Mouse (Mus musculus): Measurements from ENCODE around the gene Wdr54. TPM values are rescaled to one million over a fixed set of nuclear protein-coding genes. Genes with fewer than 3 reads are reported as not detected.

The Wdr54 gene
- total RNA-seq, 2 experiments from 2014 or later, result 0.88 TPM; not detected in 1

DNA sequence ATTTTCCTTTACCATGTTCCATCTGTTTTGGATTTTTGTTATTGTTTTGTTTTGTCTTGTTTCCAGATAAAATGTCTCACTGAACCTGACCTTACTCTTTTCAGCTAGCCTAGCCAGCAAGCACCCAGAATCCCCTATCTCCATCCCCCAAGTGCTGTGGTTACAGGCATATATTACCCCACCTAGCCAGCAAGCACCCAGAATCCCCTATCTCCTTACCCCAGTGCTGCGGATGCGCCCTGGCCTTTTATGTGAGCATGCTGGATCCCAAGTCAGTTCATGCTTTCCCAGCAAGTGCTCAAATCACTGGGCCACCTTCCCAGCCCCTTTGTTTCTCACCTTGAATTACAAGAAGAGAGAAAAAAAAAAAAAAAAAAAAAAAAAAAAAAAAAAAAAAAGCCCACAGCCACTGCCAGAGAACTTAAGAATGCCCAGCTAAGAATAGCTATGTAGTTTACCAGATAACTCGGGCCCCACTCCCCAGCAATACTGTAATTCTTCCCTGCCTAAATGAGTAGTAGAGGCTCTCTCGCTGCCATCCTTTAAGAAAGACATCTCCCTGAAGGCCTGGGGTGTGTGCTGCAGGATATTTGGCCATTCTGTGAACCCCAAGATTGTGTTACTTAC is 44.6 kb downstream of the Wdr54 start:
- no peak for ATAC-seq (ENCODE audit: poor library complexity, severe bottlenecking)

DNA sequence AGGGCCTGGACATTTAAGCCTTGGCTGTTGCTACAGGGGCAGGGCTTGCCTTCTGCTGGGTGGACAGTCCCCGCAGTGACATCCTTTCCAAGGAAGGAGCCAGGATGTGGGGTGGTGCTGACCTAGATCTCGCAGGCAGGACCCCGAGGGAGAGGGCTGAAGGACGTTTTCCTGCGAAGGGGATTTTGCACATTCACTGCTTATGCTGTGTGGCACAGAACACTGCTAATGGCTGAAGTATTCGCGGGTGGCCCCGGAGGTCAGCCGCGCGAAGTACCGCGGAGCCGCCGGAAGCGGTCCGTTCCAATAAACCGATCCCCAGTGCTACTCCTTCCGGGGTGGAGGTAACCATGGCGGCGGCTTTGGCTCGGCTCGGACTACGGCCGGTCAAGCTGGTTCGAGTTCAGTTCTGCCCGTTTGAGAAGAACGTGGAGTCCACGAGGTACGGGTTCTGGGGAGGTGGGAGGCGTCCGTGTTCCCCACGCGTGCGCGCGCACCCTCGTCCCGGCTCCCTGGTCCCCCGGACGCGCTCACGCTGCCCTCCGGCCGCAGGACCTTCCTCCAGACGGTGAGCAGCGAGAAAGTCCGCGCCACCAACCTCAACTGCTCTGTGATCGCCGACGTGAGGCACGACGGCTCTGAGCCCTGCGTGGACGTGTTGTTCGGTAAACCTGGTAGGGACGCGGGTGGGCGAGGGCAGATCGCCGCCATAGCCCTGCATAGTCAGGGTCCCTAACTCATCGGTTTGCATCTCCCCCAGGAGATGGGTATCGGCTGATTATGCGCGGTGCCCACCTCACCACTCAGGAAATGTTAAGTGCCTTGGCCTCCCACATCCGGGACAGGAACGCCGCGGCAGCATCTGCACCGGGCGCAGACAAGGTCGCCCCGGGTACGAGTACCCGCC is 47.2 kb downstream of the Wdr54 start, which contains the start of gene Mrpl53:
Gene Mrpl53, plus strand, starts transcription at position 279 of the 907 bp plus-strand sequence.
- peak; percentile 91 for ATAC-seq (ENCODE audit: poor library complexity, severe bottlenecking)

DNA sequence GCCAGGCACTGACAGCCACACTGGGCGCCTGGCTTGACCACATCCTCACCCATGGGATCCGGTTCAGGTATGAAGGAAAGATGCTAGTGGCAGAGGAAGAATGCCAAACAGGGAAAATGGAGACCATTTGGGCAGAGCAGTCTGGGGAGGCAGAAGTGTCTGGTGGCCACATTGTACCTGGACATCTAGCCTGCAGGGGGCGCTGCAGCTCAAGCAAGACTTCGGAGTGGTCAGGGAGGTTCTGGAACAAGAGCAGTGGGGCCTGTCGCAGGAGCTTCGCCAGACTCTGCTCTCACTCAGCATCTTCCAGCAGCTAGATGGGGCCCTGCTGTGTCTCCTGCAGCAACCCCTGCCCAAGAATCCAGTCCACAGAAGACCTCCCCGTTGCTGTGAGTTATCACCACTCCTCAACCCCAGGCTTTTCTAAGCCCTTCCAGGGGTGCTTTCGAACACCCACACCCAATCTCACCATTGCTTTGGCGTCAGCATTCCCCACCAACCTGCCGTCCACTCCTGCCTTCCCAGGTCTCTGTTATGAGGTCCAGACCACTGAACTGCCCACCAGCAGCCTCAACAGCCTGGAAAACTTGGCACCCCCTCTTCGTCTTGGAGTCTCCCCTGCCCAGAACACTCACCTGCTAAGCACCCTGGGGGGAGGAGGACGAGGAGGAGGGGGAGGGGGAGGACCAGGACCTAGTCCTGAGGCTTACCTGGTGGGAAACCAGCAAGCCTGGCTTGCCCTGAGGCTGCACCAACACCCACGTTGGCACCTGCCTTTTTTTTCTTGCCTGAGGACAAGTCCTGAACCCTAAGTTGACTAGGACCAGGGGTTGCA is 48.4 kb downstream of the Wdr54 start:
- peak; percentile 75 for ATAC-seq (ENCODE audit: poor library complexity, severe bottlenecking)

DNA sequence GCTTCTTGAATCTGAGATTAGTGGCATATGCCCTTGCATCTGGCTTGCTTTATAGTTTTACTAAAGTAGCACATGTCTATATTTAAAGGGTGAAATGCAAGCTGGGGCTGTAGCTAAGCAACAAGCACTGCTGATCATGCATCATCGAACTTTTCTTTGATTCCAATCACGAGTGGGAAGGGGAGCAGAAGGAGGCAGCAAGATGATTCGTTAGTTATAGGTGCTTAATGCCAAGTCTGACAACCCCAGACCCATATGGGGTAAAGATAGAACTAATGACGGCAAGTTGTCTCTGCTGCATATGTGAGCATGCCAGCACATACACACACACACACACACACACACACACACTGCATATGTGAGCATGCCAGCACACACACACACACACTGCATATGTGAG is 52.0 kb downstream of the Wdr54 start:
- no peak for ATAC-seq (ENCODE audit: poor library complexity, severe bottlenecking)

DNA sequence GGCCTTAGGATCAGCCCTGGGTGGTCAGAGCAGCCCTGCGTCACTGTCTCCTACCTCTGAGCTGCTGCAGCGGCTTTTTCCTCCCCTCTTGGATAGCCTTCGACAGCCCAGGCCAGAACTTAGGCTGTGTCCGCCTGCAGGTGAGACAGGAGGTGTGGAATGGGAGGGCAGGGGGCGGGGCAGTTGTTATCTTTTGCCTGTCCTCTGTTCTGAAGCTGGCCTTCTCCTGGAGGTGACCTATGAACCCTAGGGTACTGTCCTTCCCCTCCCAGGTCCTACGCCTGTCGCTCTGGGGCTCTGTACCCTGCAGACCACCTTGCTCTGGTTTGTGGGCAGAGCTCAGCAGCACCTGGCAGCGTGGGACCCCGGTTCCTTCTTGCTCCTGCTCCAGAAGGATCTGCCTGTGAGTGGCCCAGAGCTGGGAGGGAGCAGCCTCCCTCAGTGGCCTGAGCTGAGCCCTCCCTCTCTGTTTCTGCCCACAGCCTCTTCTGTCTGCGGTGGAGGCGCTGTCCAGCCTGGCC is 53.0 kb downstream of the Wdr54 start:
- no peak for ATAC-seq (ENCODE audit: poor library complexity, severe bottlenecking)

DNA sequence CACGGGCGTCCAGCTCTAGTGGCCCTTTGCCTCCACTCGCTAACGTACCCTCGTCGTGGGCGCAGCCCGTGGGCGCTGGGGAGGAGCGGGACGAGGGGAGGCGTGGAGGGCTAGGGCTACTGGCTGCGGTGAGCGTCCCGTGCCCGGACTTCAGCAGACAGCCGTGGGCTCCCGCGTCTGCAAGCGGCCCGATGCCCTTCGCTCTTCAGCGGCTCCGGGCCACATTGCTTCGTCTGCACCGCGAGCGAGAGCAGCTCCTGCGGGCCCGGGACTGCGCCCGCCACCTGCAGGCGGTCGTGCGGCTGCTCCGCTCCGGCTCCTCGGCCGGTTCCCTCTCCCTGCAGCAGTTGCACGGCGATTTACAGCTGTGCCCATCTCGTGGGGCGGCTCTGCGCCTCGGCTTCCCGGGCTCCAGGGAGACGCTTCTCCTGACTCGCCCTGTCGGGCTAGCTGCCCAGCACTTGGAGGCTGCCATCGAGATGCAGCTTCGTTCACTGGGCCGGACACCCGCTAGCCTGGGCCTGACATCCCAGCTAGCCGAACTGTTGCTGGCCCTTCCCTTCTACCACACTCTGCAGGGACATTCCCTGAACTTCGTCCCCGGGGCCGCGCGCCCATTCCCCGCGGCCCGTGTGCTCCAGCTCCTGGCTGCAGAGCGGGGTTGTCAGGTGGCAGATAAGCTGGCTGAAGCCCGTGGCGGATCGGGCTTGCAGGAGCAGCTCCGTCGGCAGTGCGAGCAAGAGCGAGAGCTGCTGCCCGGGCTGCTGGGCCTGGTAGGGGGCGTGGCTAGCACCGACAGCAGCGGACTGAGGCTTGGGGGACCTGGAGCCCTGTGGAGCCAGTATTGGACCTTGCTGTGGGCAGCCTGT is 54.3 kb downstream of the Wdr54 start:
- ATAC-seq (ENCODE audit: poor library complexity, severe bottlenecking), result peak; percentile 77

DNA sequence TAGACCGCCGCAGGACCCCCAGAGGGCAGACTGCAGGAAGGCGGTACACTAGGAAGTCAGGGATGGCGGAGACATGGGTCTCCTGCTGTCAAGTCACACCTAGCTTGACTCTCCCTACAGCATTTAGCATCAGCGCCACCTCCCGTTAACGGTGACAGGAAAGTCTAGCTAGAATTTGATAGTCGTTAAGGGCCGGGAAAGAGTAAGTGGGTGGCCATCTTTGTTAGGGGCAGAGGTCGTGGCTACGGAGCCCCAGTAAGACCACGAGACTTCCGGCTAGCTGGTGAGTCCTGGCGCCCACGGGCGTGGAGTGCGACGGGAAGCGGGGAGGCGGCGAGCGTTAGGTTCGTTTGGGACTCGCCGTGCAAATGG is 54.9 kb downstream of the Wdr54 start, which contains the start of the genes Ccdc142 and Gm42688:
Gene Ccdc142, plus strand, starts transcription at position 286 of the 372 bp plus-strand sequence.
Gene Gm42688, plus strand, starts transcription at position 302 of the 372 bp plus-strand sequence.
- peak; percentile 88 for ATAC-seq (ENCODE audit: poor library complexity, severe bottlenecking)

Other genes starting within 250 kb of the Wdr54 start
- 1.4 and 2.5 TPM in 2 replicates for gene Sema4f, start 216.6 kb downstream of the Wdr54 start, total RNA-seq (2015)
- 0.29 and 1.6 TPM in 2 replicates for gene Sema4f, start 216.6 kb downstream of the Wdr54 start, total RNA-seq (2017)
- gene M1ap, start 209.5 kb downstream of the Wdr54 start, total RNA-seq (2015), result 0.98 and 1.1 TPM in 2 replicates
- gene M1ap, start 209.5 kb downstream of the Wdr54 start, total RNA-seq (2017), result 1.5 and 3.5 TPM in 2 replicates
- 10.2 and 12.3 TPM in 2 replicates for gene Dok1, start 122.9 kb downstream of the Wdr54 start, total RNA-seq (2015)
- gene Dok1, start 122.9 kb downstream of the Wdr54 start, total RNA-seq (2017), result 23.5 and 26.8 TPM in 2 replicates
- 0.30 and 0.65 TPM in 2 replicates for gene Loxl3, start 122.2 kb downstream of the Wdr54 start, total RNA-seq (2015)
- 0.44 and 1.4 TPM in 2 replicates for gene Loxl3, start 122.2 kb downstream of the Wdr54 start, total RNA-seq (2017)
- 156 and 191 TPM in 2 replicates for gene Aup1, start 101.9 kb downstream of the Wdr54 start, total RNA-seq (2015)
- gene Aup1, start 101.9 kb downstream of the Wdr54 start, total RNA-seq (2017), result 143 and 168 TPM in 2 replicates
- 53.9 and 55.6 TPM in 2 replicates for gene Htra2, start 101.1 kb downstream of the Wdr54 start, total RNA-seq (2015)
- gene Htra2, start 101.1 kb downstream of the Wdr54 start, total RNA-seq (2017), result 34.1 and 41.4 TPM in 2 replicates
- 2.2 and 2.3 TPM in 2 replicates for gene Dqx1, start 98.6 kb downstream of the Wdr54 start, total RNA-seq (2015)
- 0.62 and 1.2 TPM in 2 replicates for gene Dqx1, start 98.6 kb downstream of the Wdr54 start, total RNA-seq (2017)
- gene Tlx2, start 86.1 kb downstream of the Wdr54 start, total RNA-seq (2015), result not detected in 2 replicates
- gene Tlx2, start 86.1 kb downstream of the Wdr54 start, total RNA-seq (2017), result not detected in 2 replicates
- 28.9 and 37.5 TPM in 2 replicates for gene Pcgf1, start 78.5 kb downstream of the Wdr54 start, total RNA-seq (2015)
- 10.5 and 16.6 TPM in 2 replicates for gene Pcgf1, start 78.5 kb downstream of the Wdr54 start, total RNA-seq (2017)
- gene Lbx2, start 70.0 kb downstream of the Wdr54 start, total RNA-seq (2015), result not detected in 2 replicates
- gene Lbx2, start 70.0 kb downstream of the Wdr54 start, total RNA-seq (2017), result not detected in 2 replicates
- 2.2 and 3.9 TPM in 2 replicates for gene Ccdc142, start 54.8 kb downstream of the Wdr54 start, total RNA-seq (2015)
- 0.22 and 3.2 TPM in 2 replicates for gene Ccdc142, start 54.8 kb downstream of the Wdr54 start, total RNA-seq (2017)
- gene Gm42688, start 54.8 kb downstream of the Wdr54 start, total RNA-seq (2015), result 0.87 and 1.3 TPM in 2 replicates
- gene Gm42688, start 54.8 kb downstream of the Wdr54 start, total RNA-seq (2017), result 2.9 and 3.0 TPM in 2 replicates
- gene Mrpl53, start 47.4 kb downstream of the Wdr54 start, total RNA-seq (2015), result 44.5 and 45.8 TPM in 2 replicates
- gene Mrpl53, start 47.4 kb downstream of the Wdr54 start, total RNA-seq (2017), result 20.8 and 27.7 TPM in 2 replicates
- gene Mogs, start 40.9 kb downstream of the Wdr54 start, total RNA-seq (2015), result 17.5 and 21.6 TPM in 2 replicates
- 33.4 and 38.7 TPM in 2 replicates for gene Mogs, start 40.9 kb downstream of the Wdr54 start, total RNA-seq (2017)
- gene Wbp1, start 34.8 kb downstream of the Wdr54 start, total RNA-seq (2015), result 33.5 and 34.8 TPM in 2 replicates
- gene Wbp1, start 34.8 kb downstream of the Wdr54 start, total RNA-seq (2017), result 74.0 and 89.9 TPM in 2 replicates
- gene Ino80b, start 31.0 kb downstream of the Wdr54 start, total RNA-seq (2015), result 18.8 and 19.6 TPM in 2 replicates
- gene Ino80b, start 31.0 kb downstream of the Wdr54 start, total RNA-seq (2017), result 26.0 and 36.2 TPM in 2 replicates
- 0.52 and 0.67 TPM in 2 replicates for gene Rtkn, start 20.9 kb downstream of the Wdr54 start, total RNA-seq (2015)
- 0.29 and 1.2 TPM in 2 replicates for gene Rtkn, start 20.9 kb downstream of the Wdr54 start, total RNA-seq (2017)
- gene 1700003E16Rik, start within 50 bp of the Wdr54 start, total RNA-seq (2015), result not detected in 2 replicates
- not detected in 2 replicates for gene 1700003E16Rik, start within 50 bp of the Wdr54 start, total RNA-seq (2017)
- 30.6 and 38.8 TPM in 2 replicates for gene Dctn1, start 9.5 kb upstream of the Wdr54 start, total RNA-seq (2015)
- 41.0 and 61.7 TPM in 2 replicates for gene Dctn1, start 9.5 kb upstream of the Wdr54 start, total RNA-seq (2017)
- 0.02 TPM in 1 of 2 replicates, not detected in the other for gene Slc4a5, start 63.4 kb upstream of the Wdr54 start, total RNA-seq (2015)
- gene Slc4a5, start 63.4 kb upstream of the Wdr54 start, total RNA-seq (2017), result not detected in 2 replicates
- 33.8 and 35.7 TPM in 2 replicates for gene Mthfd2, start 169.5 kb upstream of the Wdr54 start, total RNA-seq (2015)
- 37.8 and 39.7 TPM in 2 replicates for gene Mthfd2, start 169.5 kb upstream of the Wdr54 start, total RNA-seq (2017)
- 163 and 172 TPM in 2 replicates for gene Mob1a, start 169.6 kb upstream of the Wdr54 start, total RNA-seq (2015)
- gene Mob1a, start 169.6 kb upstream of the Wdr54 start, total RNA-seq (2017), result 250 and 263 TPM in 2 replicates
- gene Bola3, start 192.8 kb upstream of the Wdr54 start, total RNA-seq (2015), result 33.8 and 35.8 TPM in 2 replicates
- 22.6 and 23.5 TPM in 2 replicates for gene Bola3, start 192.8 kb upstream of the Wdr54 start, total RNA-seq (2017)

Measured in megakaryocyte, adult 5-6 weeks (primary cell).